Mouse (Mus musculus) hindbrain, embryonic 10.5 days (tissue): ENCODE measurements around the gene Hbp1. TPM values are rescaled to one million over a fixed set of nuclear protein-coding genes. Genes with fewer than 3 reads are reported as not detected.

Experiments used
- DNase-seq: peaks from one replicate; pipeline ENCODE4 v3.0.0-alpha.2; 2017; ENCODE audit warnings: low spot score
- H3K27ac ChIP-seq: fragments of 300-500 bp; sonication (generic); 2 replicates; pipeline ENCODE4 v1.5.1; 2016; ENCODE audit warnings: mild to moderate bottlenecking, moderate library complexity
- H3K27me3 ChIP-seq: fragments of 300-500 bp; sonication (generic); 2 replicates; pipeline ENCODE4 v1.6.1; 2016; ENCODE audit warnings: mild to moderate bottlenecking; ENCODE audit not compliant: poor library complexity, insufficient read depth, severe bottlenecking
- H3K36me3 ChIP-seq: fragments of 300-500 bp; sonication (generic); 2 replicates; pipeline ENCODE4 v1.6.1; 2016; ENCODE audit warnings: mild to moderate bottlenecking, moderate library complexity
- H3K4me1 ChIP-seq: fragments of 300-500 bp; sonication (generic); replicated peaks from 2 replicates; pipeline ENCODE4 v1.6.1; 2016; ENCODE audit warnings: mild to moderate bottlenecking
- H3K4me3 ChIP-seq: fragments of 300-500 bp; sonication (generic); 2 replicates; pipeline ENCODE4 v1.5.1; 2016; ENCODE audit warnings: mild to moderate bottlenecking, moderate library complexity
- H3K9me3 ChIP-seq: fragments of 300-500 bp; sonication (generic); 2 replicates; pipeline ENCODE4 v1.6.1; 2016; ENCODE audit warnings: mild to moderate bottlenecking, moderate library complexity
- WGBS: fragments of 180-500 bp; shearing (Covaris S2); methylation state at CpG from one replicate; pipeline ENCODE4 v1.1.7; 2016; 5-methylcytosine and 5-hydroxymethylcytosine counted together
- polyA plus RNA-seq: library from polyadenylated mRNA; unstranded; fragments of >200 nt; fragmentation: Nextera tagmentation; extraction: Ambion mirVana; gene quantifications from 2 replicates; pipeline ENCODE4 v1.2.1, GENCODE M21; 2016

The Hbp1 gene
- polyA plus RNA-seq, 1 experiment from 2014 or later = 81.3 TPM

- Histone ChIP-seq H3K4me1 (no peaks in the 10 kb centered on the region), H3K36me3 (peaks cover 58% of the 10 kb centered on the region), H3K4me3 (no peak overlapping the region), H3K27me3 (no peaks in the 10 kb centered on the region), H3K9me3 (no peaks in the 10 kb centered on the region), H3K27ac (no peak overlapping the region)
- DNase-seq = no peak
- 92% methylated on average over 3 of the region's 3 CpGs for WGBS
These were observed 26.2 kb downstream of the Hbp1 start for GRCm38 (mm10) chr12:31924135-31924534.

- Histone ChIP-seq H3K4me3 (no peak overlapping the region), H3K9me3 (no peaks in the 10 kb centered on the region), H3K27me3 (no peaks in the 10 kb centered on the region), H3K4me1 (no peaks in the 10 kb centered on the region), H3K36me3 (peaks cover 28% of the 10 kb centered on the region), H3K27ac (no peak overlapping the region)
- no peak for DNase-seq
- 85% methylated on average over 18 of the region's 18 CpGs for WGBS
These were observed 29.6 kb downstream of the Hbp1 start for GRCm38 (mm10) chr12:31920464-31921405.

DNA sequence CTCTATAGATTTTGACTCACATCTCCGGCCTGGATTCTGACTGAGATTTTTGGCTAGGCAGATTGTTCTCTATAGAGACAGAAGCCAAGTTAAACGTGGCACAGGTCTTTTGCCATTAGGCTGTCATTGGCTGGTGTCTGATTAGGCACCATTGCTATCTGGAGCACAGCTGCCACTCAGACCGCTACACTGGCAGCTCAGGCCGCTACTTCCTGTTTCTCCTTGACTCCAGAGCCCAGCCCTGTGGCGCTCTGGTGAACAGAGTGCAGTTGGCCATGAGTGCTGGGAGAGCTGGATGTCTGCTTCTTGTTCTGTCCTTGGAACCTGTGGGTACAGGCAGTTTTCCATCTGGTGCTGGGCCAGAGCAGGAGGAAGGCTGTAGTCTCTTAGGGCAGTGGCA, 33.1 kb downstream of the Hbp1 start:
- DNase-seq = no peak
- Histone ChIP-seq H3K27ac (no peak overlapping the region; the same call in 1 of the 2 replicates), H3K4me1 (no peaks in the 10 kb centered on the region), H3K27me3 (no peaks in the 10 kb centered on the region), H3K4me3 (no peak overlapping the region), H3K9me3 (no peaks in the 10 kb centered on the region), H3K36me3 (peaks cover 10% of the 10 kb centered on the region; the same call in 1 of the 2 replicates)
- WGBS = 89% methylated on average over 5 of the region's 5 CpGs

GRCm38 (mm10) chr12:31916691-31917090, 33.6 kb downstream of the Hbp1 start:
- no peak for DNase-seq
- H3K27ac ChIP-seq = no peak overlapping the region
- WGBS = 94% methylated on average over 5 of the region's 5 CpGs
- no peak overlapping the region for H3K4me3 ChIP-seq
- peaks cover 10% of the 10 kb centered on the region; the same call in 1 of the 2 replicates for H3K36me3 ChIP-seq
- no peaks in the 10 kb centered on the region for H3K27me3 ChIP-seq
- H3K9me3 ChIP-seq = no peaks in the 10 kb centered on the region
- no peaks in the 10 kb centered on the region for H3K4me1 ChIP-seq

DNA sequence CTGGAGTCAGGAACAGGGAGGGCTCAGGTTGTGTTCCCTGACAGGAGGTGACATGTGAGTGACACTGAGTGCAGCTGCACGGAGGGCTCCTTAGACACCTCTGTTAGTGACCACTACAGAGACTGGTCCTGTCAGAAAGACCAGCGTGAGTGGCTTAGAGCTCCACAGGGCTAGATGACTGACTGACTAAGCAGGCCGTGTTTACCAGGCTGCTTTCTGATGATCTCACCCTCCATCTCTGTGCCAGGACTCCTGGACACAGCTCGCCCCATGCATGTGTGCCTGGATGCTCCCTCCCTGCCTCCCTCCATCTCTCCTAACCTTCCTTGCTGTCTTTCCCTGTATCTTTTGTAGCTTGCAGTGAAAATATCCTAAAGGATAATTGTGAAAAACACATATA, 36.7 kb downstream of the Hbp1 start:
- H3K9me3 ChIP-seq = no peaks in the 10 kb centered on the region
- no peak overlapping the region for H3K4me3 ChIP-seq
- H3K36me3 ChIP-seq = no peaks in the 10 kb centered on the region
- no peak for DNase-seq
- H3K4me1 ChIP-seq = no peaks in the 10 kb centered on the region
- H3K27me3 ChIP-seq = no peaks in the 10 kb centered on the region
- 83% methylated on average over 4 of the region's 4 CpGs for WGBS
- H3K27ac ChIP-seq = no peak overlapping the region

GRCm38 (mm10) chr12:31912966-31913551, 37.3 kb downstream of the Hbp1 start:
- H3K36me3 ChIP-seq = no peaks in the 10 kb centered on the region
- DNase-seq = no peak

DNA sequence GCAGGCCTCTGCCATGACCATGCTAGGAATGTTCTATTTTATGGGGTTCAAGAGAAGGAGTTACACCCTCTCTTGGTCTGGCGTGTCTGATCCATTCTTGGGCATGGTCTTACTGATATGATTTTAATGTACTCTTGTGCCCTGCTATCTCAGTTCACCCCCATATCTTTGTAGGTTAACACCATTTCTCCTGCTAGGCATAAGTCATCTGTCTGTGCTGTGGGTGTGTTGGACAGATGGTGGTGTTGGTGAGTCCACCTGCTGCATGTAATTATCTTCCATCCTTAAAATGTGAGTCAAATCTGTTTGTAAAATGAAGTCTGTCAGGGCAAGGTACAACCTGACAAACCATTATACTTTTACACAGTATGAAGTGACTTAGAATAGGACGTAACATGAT, 42.9 kb downstream of the Hbp1 start:
- peaks cover 4% of the 10 kb centered on the region for H3K36me3 ChIP-seq
- WGBS = 90% methylated on average over 2 of the region's 2 CpGs
- H3K9me3 ChIP-seq = no peaks in the 10 kb centered on the region
- DNase-seq = no peak
- peaks cover 11% of the 10 kb centered on the region for H3K4me1 ChIP-seq
- H3K4me3 ChIP-seq = no peak overlapping the region
- H3K27ac ChIP-seq = no peak overlapping the region
- H3K27me3 ChIP-seq = no peaks in the 10 kb centered on the region

More at GRCm38 (mm10) chr12:31912966-31913551, 37.3 kb downstream of the Hbp1 start:
- Histone ChIP-seq H3K27ac (no peak overlapping the region), H3K27me3 (no peaks in the 10 kb centered on the region), H3K4me1 (no peaks in the 10 kb centered on the region), H3K9me3 (no peaks in the 10 kb centered on the region), H3K4me3 (no peak overlapping the region)
- WGBS = 81% methylated on average over 6 of the region's 6 CpGs

GRCm38 (mm10) chr12:31905696-31906551, 44.4 kb downstream of the Hbp1 start:
- H3K27ac ChIP-seq = peak overlapping the region; percentile 19; the same call in 1 of the 2 replicates
- WGBS = 43% methylated on average over 6 of the region's 6 CpGs
- DNase-seq = no peak

DNA sequence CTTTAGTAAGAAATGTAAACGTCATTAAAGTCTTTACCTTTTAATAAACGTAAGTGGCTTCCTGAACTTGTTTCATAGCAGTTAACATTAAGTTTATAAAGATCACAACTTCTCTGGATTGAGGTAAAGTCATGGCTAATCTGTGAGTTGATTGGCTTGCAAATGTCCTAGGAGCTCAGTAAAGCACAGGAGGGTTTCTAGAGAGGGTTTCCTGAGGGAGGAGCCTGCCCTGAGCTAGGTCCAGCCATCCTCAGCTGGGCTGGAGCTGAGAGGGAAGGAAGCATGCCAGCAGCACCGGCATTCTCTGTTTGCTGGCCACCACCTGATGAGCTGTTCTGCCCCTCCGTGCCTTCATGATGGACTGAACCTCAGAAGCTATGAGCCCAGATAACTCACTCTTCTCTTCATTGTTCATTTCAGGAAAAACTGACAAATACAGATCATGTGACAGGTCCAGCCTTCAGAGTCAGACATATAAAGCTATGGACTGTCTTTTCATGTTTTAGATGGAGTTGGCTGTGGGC, 49.9 kb downstream of the Hbp1 start:
- peaks cover 20% of the 10 kb centered on the region for H3K4me1 ChIP-seq
- no peaks in the 10 kb centered on the region for H3K9me3 ChIP-seq
- 81% methylated on average over 4 of the region's 4 CpGs for WGBS
- peaks cover 4% of the 10 kb centered on the region for H3K36me3 ChIP-seq
- no peak overlapping the region for H3K4me3 ChIP-seq
- no peaks in the 10 kb centered on the region for H3K27me3 ChIP-seq
- H3K27ac ChIP-seq = no peak overlapping the region
- no peak for DNase-seq

More at GRCm38 (mm10) chr12:31905696-31906551, 44.4 kb downstream of the Hbp1 start:
- no peaks in the 10 kb centered on the region for H3K9me3 ChIP-seq
- peaks cover 11% of the 10 kb centered on the region for H3K4me1 ChIP-seq
- H3K4me3 ChIP-seq = no peak overlapping the region
- peaks cover 4% of the 10 kb centered on the region for H3K36me3 ChIP-seq
- H3K27me3 ChIP-seq = no peaks in the 10 kb centered on the region

- no peaks in the 10 kb centered on the region for H3K9me3 ChIP-seq
- H3K27ac ChIP-seq = no peak overlapping the region
- peaks cover 29% of the 10 kb centered on the region for H3K4me1 ChIP-seq
- H3K36me3 ChIP-seq = peaks cover under 1% of the 10 kb centered on the region
- DNase-seq = no peak
- H3K4me3 ChIP-seq = no peak overlapping the region
- H3K27me3 ChIP-seq = no peaks in the 10 kb centered on the region
- WGBS = 60% methylated on average over 7 of the region's 7 CpGs
These were observed 52.9 kb downstream of the Hbp1 start for GRCm38 (mm10) chr12:31897456-31897855.

- Histone ChIP-seq H3K4me3 (no peak overlapping the region), H3K27me3 (no peaks in the 10 kb centered on the region), H3K27ac (peak overlapping the region; percentile 78), H3K9me3 (no peaks in the 10 kb centered on the region), H3K36me3 (no peaks in the 10 kb centered on the region; the same call in 1 of the 2 replicates), H3K4me1 (peaks cover 29% of the 10 kb centered on the region)
- 28% methylated on average over 8 of the region's 8 CpGs for WGBS
- peak; percentile 31 for DNase-seq
These were observed 53.3 kb downstream of the Hbp1 start for GRCm38 (mm10) chr12:31896986-31897385.

GRCm38 (mm10) chr12:31896295-31896694, 54.0 kb downstream of the Hbp1 start:
- Histone ChIP-seq H3K9me3 (no peaks in the 10 kb centered on the region), H3K4me1 (peaks cover 29% of the 10 kb centered on the region), H3K36me3 (no peaks in the 10 kb centered on the region), H3K4me3 (no peak overlapping the region), H3K27ac (peak overlapping the region; percentile 78), H3K27me3 (no peaks in the 10 kb centered on the region)
- WGBS = 15% methylated on average over 5 of the region's 5 CpGs
- DNase-seq = no peak
